Mouse (Mus musculus) naive thymus-derived CD4-positive, alpha-beta T cell, adult 2 months (primary cell): Measurements from ENCODE around the gene Elovl5.

Source experiments
- DNase-seq: peaks from one replicate; pipeline ENCODE4 v3.0.0-alpha.2; 2011; ENCODE audit warnings: low read depth

Gene Elovl5

GRCm38 (mm10) chr9:77917074-77917621 is at the start of gene Elovl5:
Elovl5 (plus strand) TSS chr9:77917364.
- peak; percentile 97 for DNase-seq

GRCm38 (mm10) chr9:77891501-77891900 is 25.7 kb upstream of the Elovl5 start:
- no peak for DNase-seq

- no peak for DNase-seq
Observed at GRCm38 (mm10) chr9:77898551-77898950, 18.6 kb upstream of the Elovl5 start.

GRCm38 (mm10) chr9:77904133-77904532 is 13.0 kb upstream of the Elovl5 start:
- DNase-seq = no peak

GRCm38 (mm10) chr9:77909572-77910269 is 7.4 kb upstream of the Elovl5 start:
- DNase-seq = no peak

- DNase-seq = peak; percentile 88
Observed at GRCm38 (mm10) chr9:77910270-77911240, 6.6 kb upstream of the Elovl5 start.

GRCm38 (mm10) chr9:77911508-77912229 is 5.5 kb upstream of the Elovl5 start:
- peak; percentile 77 for DNase-seq

GRCm38 (mm10) chr9:77912246-77912645 is 4.9 kb upstream of the Elovl5 start:
- DNase-seq = no peak

GRCm38 (mm10) chr9:77914616-77915015 is 2.5 kb upstream of the Elovl5 start:
- no peak for DNase-seq

GRCm38 (mm10) chr9:77915791-77916190 is 1.4 kb upstream of the Elovl5 start:
- DNase-seq = no peak

GRCm38 (mm10) chr9:77917622-77918131 is 513 bp downstream of the Elovl5 start:
- peak; percentile 63 for DNase-seq

- DNase-seq = peak; percentile 68
Observed at GRCm38 (mm10) chr9:77918211-77918610, 1.0 kb downstream of the Elovl5 start.

GRCm38 (mm10) chr9:77918961-77919670 is 2.0 kb downstream of the Elovl5 start:
- peak; percentile 33 for DNase-seq

GRCm38 (mm10) chr9:77920481-77920880 is 3.3 kb downstream of the Elovl5 start:
- no peak for DNase-seq

GRCm38 (mm10) chr9:77921366-77922260 is 4.4 kb downstream of the Elovl5 start:
- DNase-seq = peak; percentile 69

GRCm38 (mm10) chr9:77923774-77924173 is 6.6 kb downstream of the Elovl5 start:
- DNase-seq = no peak

GRCm38 (mm10) chr9:77924199-77924598 is 7.0 kb downstream of the Elovl5 start:
- no peak for DNase-seq

GRCm38 (mm10) chr9:77926151-77926550 is 9.0 kb downstream of the Elovl5 start:
- no peak for DNase-seq

- DNase-seq = no peak
Observed at GRCm38 (mm10) chr9:77926911-77927310, 9.7 kb downstream of the Elovl5 start.

GRCm38 (mm10) chr9:77927431-77927830 is 10.3 kb downstream of the Elovl5 start:
- no peak for DNase-seq
